Mouse (Mus musculus) ES-E14 (cell line): ENCODE measurements around the gene Gpr3. TPM values are rescaled to one million over a fixed set of nuclear protein-coding genes. Genes with fewer than 3 reads are reported as not detected.

Source experiments
- DNase-seq: peaks from one replicate; pipeline ENCODE4 v3.0.0-alpha.2; 2013; ENCODE audit warnings: low read depth, low spot score
- H3K27ac ChIP-seq: 2 replicates; pipeline ENCODE4 v1.5.1; 2012; ENCODE audit warnings: low read depth, mild to moderate bottlenecking, low read length, moderate library complexity, mixed read lengths; ENCODE audit not compliant: poor library complexity, insufficient read depth, severe bottlenecking
- H3K36me3 ChIP-seq: 2 replicates; pipeline ENCODE4 v1.6.1; 2012; ENCODE audit warnings: mild to moderate bottlenecking, low read length, moderate library complexity, mixed read lengths; ENCODE audit not compliant: control insufficient read depth, poor library complexity, insufficient read depth, severe bottlenecking
- H3K4me1 ChIP-seq, 2 experiments: fragments of 150-350 bp in 1 of 2; sonication (generic) in 1 of 2; 2 replicates each; pipeline ENCODE4 v1.6.1; 2012; ENCODE audit warnings: low read length in 2 of 2, mild to moderate bottlenecking in 1 of 2, mixed read lengths in 1 of 2; ENCODE audit not compliant: control insufficient read depth in 2 of 2, insufficient read depth in 2 of 2, poor library complexity in 1 of 2
- H3K4me3 ChIP-seq, 2 experiments: fragments of 150-350 bp in 1 of 2; sonication (generic) in 1 of 2; 2 replicates each; pipeline ENCODE4 v1.5.1; 2012; ENCODE audit warnings: low read length in 2 of 2, low read depth in 1 of 2, mild to moderate bottlenecking in 1 of 2, mixed read lengths in 1 of 2; ENCODE audit not compliant: insufficient read depth in 1 of 2, poor library complexity in 1 of 2, severe bottlenecking in 1 of 2
- H3K9ac ChIP-seq: 2 replicates; pipeline ENCODE4 v1.6.1; 2012; ENCODE audit warnings: low read depth, mild to moderate bottlenecking, low read length, mixed read lengths; ENCODE audit not compliant: poor library complexity, insufficient read depth, severe bottlenecking
- H3K9me3 ChIP-seq: fragments of 150-350 bp; sonication (generic); 2 replicates; pipeline ENCODE4 v1.6.1; 2012; ENCODE audit warnings: low read depth, mild to moderate bottlenecking, low read length; ENCODE audit not compliant: control insufficient read depth, insufficient read depth
- CHD2 ChIP-seq: IDR thresholded peaks from 2 replicates; pipeline ENCODE4 v1.6.1; 2014; ENCODE audit warnings: mild to moderate bottlenecking, low read depth, low read length, inconsistent platforms
- HCFC1 ChIP-seq: IDR thresholded peaks from 2 replicates; pipeline ENCODE4 v1.6.1; 2012; ENCODE audit warnings: low read length, inconsistent platforms, borderline replicate concordance; ENCODE audit not compliant: insufficient read depth
- MAFK ChIP-seq: IDR thresholded peaks from 2 replicates; pipeline ENCODE4 v1.6.1; 2014; ENCODE audit warnings: mild to moderate bottlenecking, low read depth, low read length, inconsistent platforms; ENCODE audit not compliant: insufficient read depth
- ZC3H11A ChIP-seq: IDR thresholded peaks from 2 replicates; pipeline ENCODE4 v1.6.1; 2012; ENCODE audit warnings: low read depth, mild to moderate bottlenecking, inconsistent platforms, low read length, borderline replicate concordance
- ZNF384 ChIP-seq: IDR thresholded peaks from 2 replicates; pipeline ENCODE4 v1.6.1; 2012; ENCODE audit warnings: low read depth, low read length, inconsistent platforms
- in situ Hi-C, 2 experiments: fragments of 600-800 bp; cut with MboI; formaldehyde crosslinking; loops; one replicate each; pipeline ENCODE4 v1.15.1; 2025; ENCODE audit warnings: low sequenced_read_pairs in 2 of 2, inconsistent platforms in 1 of 2; ENCODE audit not compliant: unreplicated experiment in 2 of 2
- total RNA-seq: library from RNA; depleted of rRNA; stranded (reverse); fragments of 300-350 nt; gene quantifications from 2 replicates; pipeline ENCODE4 v1.2.3, GENCODE M21; 2012; rRNA removed

The Gpr3 gene
- 0.85 and 1.5 TPM in 2 replicates for total RNA-seq

GRCm38 (mm10) chr4:133211751-133212561, at the start of gene Gpr3, which contains the start of gene Cd164l2:
Gene Gpr3, minus strand, starts transcription at chr4:133212536.
Gene Cd164l2, plus strand, starts transcription at chr4:133212131.
- Histone ChIP-seq H3K4me3 (peak within 1 kb of the TSS; percentile 77 to 87), H3K4me1 (peaks cover 0 to 12% of the 10 kb centered on the region in 2 experiments; a peak in 1 of 4 replicates), H3K9ac (peak within 1 kb of the TSS; percentile 49), H3K36me3 (no peaks in the 10 kb centered on the region), H3K27ac (no peak within 1 kb of the TSS), H3K9me3 (no peaks in the 10 kb centered on the region)
- DNase-seq = no peak
- in situ Hi-C loops = no loop called here
- TF ChIP-seq CHD2 = no peak
- TF ChIP-seq HCFC1 = no peak

- Histone ChIP-seq H3K36me3 (peaks cover 13% of the 10 kb centered on the region), H3K4me3 (peak overlapping the region in 1 of 2 experiments; percentile 5; a peak in 1 of 4 replicates), H3K4me1 (peaks cover 0 to 16% of the 10 kb centered on the region in 2 experiments; a peak in 1 of 4 replicates), H3K9me3 (no peaks in the 10 kb centered on the region), H3K9ac (peak overlapping the region; percentile 13; the same call in 1 of the 2 replicates), H3K27ac (no peak overlapping the region)
- no peak for TF ChIP-seq MAFK
- in situ Hi-C loops = no loop called here
- no peak for DNase-seq
Observed at GRCm38 (mm10) chr4:133261641-133262374, 49.5 kb upstream of the Gpr3 start.

GRCm38 (mm10) chr4:133257798-133258408, 45.6 kb upstream of the Gpr3 start:
- Histone ChIP-seq H3K4me3 (no peak overlapping the region), H3K9me3 (no peaks in the 10 kb centered on the region), H3K27ac (no peak overlapping the region), H3K4me1 (peaks cover 0 to 18% of the 10 kb centered on the region in 2 experiments; a peak in 1 of 4 replicates), H3K9ac (no peak overlapping the region), H3K36me3 (no peaks in the 10 kb centered on the region)
- no peak for TF ChIP-seq MAFK
- TF ChIP-seq ZNF384 = no peak
- no peak for TF ChIP-seq CHD2
- no peak for TF ChIP-seq ZC3H11A
- no peak for TF ChIP-seq HCFC1
- in situ Hi-C loops = no loop called here
- DNase-seq = no peak

- Histone ChIP-seq H3K4me1 (peaks cover 0 to 12% of the 10 kb centered on the region in 2 experiments; a peak in 1 of 4 replicates), H3K36me3 (no peaks in the 10 kb centered on the region), H3K9me3 (no peaks in the 10 kb centered on the region), H3K9ac (peak overlapping the region; percentile 36; the same call in 1 of the 2 replicates), H3K27ac (no peak overlapping the region), H3K4me3 (peak overlapping the region; percentile 49 to 55)
- no peak for DNase-seq
- TF ChIP-seq CHD2 = no peak
- TF ChIP-seq ZNF384 = no peak
- TF ChIP-seq HCFC1 = no peak
- TF ChIP-seq MAFK = no peak
- no peak for TF ChIP-seq ZC3H11A
- in situ Hi-C loops = no loop called here
Observed at GRCm38 (mm10) chr4:133257230-133257629, 44.9 kb upstream of the Gpr3 start.
